Mouse (Mus musculus) heart, postnatal 4 days (tissue): ENCODE measurements at regions not wholly inside any gene's neighbourhood (a gene's known extent, or its start where the extent isn't known, plus 50 kb on each side); places are given as distances from the start of the nearest gene placed in this dataset.
"Not testable (repeated sequence)": the region's sequence is repeated elsewhere in the genome, so short reads cannot be mapped to it uniquely, and the experiment has no call there.

Experiments
- DNase-seq: peaks from one replicate; pipeline ENCODE4 v3.0.0; 2021

DNA sequence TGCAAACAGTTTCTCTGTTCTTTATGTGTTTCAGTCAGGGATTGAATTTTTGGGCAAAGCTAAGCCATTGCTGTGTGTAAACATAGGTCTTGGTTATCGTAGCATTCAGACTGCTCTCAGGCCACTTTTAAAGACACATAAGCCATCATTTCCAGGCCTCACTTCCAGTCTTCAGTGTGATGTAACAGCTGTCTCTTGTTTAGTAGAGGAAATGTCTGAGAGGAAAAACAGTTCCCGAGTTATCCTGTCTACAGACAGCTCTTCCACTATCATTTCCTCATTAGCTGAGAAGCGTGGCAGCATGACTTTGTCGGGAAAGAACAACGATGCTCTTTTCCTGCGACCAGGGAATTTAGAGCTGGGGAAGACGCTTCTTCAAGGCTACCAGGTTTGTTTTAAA, 196.9 kb downstream of the Fam198b start:
- no peak for DNase-seq

DNA sequence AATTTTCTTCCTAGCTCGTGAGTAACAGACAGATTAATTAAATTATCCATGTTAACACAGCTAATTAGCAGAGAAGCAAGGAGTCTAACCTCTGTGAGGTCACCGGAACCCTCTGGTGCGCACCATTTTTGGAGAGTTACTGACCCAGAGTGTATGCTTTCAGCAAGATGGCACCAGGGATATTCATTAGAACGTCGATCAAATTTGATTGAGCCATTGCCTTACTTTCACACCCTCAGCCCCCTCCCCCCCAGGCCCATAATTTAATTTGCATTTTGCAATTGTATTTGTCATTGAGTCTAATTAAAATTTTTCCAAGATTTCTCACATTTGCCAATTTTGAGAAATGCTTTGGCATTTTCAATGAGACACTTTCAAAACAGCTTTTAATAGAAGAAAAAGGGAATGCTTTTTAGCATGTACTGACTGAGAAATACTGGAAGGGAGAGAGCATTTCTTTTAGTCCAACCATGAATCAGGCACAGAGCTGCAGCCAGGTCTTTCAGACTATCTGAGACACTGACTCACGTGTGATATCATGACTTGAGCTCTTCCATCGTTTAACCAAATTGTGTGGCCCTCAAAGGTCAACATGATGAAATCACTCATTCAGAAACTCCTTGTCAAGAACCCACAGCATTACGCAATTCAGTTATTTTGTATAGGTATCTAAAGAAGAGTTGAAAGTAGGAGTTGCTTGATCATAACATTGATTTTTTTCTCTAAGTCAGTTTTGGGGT, 198.6 kb downstream of the Fam198b start:
- no peak for DNase-seq

DNA sequence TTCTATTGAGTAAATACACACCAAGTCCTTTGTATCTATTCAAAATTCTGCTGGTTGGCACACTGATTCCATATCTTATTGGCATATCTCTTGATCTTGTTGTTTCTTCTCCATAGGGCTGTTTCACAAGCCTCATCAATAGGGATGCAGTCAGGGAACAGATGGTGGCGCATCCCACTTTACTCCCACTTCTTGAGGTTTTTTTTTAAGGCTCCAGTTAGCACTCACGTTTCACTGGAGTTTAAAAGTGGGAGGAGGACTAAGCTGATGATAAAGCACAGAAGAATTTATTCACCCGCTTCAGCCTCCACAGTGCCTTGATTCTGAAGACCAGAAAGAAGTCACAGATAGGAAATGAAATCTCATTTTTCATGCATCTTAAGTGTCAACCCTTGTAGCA, 199.8 kb downstream of the Fam198b start:
- no peak for DNase-seq

DNA sequence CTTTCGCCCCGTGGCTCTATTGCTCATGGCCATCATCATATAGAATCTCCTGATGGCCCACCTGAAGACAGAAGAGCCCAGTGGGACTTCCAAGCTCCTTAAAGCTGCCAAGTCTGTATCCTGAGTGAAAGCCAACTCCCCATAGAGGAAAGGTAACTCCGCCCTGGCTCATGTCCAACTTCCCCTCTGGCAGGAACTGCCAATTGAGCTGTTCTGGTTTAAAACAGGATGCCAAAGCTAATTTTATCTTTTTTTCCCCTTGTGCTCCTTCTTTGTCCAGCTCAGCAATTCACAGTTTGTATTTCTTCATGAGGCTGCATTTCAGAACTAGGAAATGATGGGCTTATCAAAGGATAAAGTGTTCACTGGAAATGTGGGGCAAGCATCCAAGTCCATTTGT, 215.3 kb downstream of the Fam198b start:
- DNase-seq, result peak; percentile 42

DNA sequence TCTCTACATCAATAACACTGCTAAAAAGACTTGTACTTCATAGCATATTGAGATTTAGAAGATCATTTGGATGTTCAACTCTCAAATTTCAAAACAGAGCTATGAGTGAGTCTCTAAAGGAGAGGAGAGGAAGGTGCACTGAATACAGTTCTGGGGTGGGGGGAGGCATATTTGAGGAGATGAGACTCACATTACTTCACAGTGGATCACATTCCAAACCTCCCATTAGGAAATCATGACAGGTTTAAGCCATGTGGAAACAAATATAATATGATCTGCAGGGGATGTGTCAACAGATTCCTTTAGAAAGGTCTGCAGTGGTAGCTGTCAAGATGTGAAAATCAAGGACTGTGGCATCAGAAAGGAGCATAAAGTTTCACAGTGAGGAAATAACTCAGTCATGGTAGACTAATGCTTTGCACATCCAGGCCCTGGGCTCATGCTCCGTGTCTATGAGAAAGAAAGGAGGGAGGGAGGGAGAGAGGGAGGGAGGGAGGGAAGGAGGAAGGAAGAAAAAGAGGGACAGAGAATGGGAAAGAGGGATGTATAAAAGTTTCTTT, 235.9 kb downstream of the Fam198b start:
- no peak for DNase-seq

DNA sequence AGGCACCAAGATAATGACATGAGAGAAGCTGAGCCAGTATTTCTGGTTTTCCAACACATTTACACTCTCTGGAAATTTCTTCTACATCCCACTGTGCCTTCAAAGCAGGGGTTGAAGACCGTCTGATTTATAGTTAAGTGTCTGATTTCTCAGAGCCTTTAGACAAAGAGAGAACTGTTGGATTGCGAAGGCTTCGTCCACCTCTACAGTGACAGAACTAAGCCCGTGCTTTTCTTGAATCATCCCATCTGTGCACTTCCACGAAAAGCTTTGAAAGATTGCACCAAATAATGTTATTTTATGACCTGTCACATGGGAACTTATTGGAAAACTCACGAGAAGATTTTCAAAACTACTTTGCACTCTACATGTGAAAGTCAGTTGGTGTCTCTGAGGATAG, 239.3 kb downstream of the Fam198b start:
- DNase-seq, result no peak

DNA sequence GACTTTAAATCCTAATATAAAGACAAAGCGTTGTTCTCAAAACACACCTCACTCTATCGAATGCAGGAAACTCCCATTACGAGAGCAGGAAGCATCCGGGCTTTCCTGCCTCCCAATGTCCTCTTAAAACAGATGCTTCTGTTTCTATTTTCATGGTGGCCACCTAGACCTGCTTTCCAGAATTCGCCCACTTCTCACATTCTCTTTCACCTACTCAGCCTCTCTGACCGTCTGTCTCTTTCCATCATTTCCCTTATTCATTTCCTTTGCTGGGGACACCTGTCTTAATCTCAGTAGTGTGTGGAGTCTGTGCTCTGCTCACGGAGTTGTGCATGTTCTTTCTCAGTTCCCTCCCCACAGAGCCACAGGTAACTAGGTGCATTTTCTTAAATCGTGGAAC, 240.3 kb downstream of the Fam198b start:
- DNase-seq, result no peak

DNA sequence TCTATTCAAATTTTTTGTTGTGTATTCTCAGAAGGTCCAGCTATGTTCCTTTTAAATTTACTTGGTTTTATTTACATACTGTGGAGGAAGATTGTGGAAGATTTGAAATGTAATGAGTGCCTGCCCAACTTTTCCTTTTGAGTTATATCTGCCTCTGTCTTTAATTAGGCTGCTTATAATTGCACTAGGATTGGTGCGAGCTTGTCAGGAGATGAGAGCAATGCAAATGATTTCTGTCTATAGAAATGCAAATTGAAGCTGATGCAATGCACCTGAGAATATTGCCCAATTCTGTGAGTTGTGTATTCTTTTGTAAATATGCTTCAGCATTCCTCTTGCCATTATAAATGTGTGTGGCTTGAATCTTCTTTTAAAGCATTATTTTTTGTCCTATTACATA, 257.4 kb downstream of the Fam198b start:
- DNase-seq, result no peak

DNA sequence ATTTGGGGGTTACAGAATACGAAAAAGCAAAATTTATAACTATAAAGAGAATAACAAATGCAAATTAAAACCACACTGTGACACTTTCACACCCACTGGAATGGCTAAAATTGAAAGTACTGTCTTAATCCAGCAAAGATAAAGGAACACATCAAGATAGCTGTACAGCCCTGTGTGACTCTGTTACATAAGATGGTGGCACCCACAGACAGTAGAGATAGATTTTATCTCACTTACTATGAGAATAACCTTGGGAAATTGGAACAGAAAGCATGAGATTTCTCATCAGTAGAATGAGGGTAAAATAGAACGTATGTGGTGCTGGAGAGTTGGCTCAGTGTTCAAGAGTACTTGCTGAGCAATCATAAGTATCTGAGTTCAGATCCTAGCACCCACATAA, 276.1 kb downstream of the Fam198b start:
- DNase-seq, result no peak

DNA sequence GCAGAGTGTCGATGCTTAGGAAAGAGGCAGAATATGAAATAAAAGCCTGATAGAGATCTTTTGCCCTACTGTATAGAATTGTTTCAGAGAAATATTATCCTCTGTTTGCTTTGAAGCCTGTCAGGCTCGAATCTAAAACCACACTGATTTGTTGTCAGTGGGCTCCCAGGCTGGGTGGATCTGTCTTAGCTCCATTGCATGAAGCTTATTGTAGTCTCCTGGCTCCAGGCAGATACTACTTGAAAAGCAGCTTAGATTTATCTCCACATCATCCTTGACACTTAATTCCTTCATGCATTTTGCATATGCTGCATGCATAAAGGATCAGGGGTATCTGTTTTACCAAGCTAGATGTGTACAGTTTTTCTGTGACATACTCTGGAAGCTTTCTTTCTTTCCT, 297.4 kb downstream of the Fam198b start:
- DNase-seq, result no peak

DNA sequence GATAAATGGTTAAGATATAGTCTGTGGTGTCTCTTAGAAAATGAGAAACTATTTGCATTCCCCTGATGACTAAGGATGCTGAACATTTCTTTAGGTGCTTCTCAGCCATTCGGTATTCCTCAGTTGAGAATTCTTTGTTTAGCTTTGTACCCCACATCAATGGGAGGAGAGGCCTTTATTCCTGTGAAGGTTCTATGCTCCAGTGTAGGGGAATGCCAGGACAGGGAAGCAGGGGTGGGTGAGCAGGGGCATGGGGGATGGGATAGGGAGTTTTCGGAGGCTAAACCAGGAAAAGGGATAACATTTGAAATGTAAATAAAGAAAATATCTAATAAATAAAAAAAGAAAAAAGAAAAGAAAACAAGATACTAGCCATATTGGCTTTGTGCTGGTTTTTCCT, 297.8 kb downstream of the Fam198b start:
- DNase-seq, result not testable (repeated sequence)

DNA sequence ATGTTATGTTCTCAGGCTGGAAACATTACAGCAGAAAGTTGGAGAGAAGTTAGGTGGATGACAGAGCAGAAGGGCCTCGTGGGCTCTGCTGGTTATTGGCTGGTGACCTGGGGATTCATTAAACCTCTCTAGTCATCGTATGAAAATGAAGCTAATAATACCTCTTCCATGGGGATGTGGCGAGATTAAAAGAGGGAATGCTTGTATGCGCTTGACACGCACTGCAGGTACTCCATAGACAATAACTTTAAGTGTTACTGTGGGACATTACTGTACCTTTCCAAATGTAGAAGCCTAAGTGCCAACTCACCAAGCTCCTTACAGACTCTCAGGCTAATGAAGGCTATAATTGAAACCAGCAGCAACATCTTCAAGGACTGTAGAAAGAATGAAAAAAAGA, 303.1 kb downstream of the Fam198b start:
- no peak for DNase-seq

DNA sequence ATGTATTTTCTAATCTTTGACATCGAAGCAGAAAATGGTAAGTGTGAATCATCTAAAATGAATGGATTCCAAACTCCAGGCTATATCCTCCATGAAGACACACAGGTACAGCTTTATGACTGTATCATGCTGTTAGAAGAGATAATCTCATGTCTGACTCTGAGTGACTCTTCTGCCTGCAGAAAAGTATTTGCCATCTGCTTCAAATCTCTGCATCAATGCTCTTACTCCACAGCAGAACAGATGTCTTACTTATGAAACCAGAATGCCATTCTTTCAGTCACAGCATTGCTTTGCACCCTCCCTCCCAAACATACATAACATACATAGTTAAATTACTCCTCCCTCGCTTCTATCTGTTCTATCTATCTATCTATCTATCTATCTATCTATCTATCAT, 316.6 kb downstream of the Fam198b start:
- DNase-seq, result no peak

DNA sequence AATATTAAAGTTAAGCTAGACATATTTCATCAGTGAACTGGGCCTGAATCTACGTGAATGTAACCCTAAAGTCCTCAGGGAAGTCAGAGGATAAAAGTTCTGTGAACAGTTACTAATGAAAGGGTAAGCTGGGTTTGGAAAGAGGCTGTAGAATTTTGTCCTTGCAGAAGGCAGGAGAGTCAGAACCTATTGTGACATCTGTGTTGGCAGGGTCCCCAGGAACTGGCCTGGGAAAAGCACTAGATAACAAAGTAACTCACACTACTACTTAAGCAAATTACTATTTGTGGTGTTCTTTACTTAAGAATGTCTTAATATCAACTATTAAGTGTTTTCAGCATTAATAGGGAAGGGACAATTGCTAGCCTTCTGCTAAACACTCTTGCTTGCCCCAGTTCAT, 320.5 kb downstream of the Fam198b start:
- DNase-seq, result no peak

DNA sequence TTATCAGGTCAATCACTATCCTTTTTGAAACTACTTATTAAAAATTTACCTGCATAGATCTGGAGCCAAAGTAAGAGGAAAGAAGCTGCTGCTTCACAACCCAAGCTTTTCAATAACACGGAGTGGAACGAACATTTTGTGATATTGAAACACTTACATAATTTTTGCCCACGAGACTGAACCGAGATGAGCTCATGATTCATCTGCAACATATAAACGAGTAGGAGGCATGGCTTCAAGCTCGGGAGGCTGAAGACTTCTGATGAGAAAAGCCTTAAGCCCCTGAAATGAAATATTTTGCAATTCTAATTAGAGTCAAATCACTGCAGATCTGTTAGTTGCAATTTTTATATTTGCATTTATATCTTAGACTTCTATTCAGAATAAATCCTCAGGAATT, 321.0 kb downstream of the Fam198b start:
- DNase-seq, result no peak

DNA sequence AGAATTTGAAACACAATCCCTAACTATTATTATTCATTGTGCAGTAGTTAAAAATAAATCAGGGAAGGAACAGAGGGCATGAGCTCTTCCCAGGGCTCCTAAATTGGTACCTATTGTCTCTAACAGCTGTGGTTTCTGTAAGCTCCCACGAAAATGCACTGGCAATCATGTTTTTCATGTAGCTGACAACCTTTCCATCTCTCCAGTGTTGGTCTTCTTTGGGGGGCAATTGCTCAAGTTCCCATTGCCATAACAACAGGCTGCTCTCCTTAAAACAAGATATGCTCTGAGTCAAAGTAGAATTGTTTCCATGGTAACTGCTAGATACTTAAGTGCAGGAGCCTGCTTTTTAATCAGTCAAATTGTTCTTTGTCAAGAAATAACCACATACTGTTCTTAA, 322.7 kb downstream of the Fam198b start:
- DNase-seq, result no peak

DNA sequence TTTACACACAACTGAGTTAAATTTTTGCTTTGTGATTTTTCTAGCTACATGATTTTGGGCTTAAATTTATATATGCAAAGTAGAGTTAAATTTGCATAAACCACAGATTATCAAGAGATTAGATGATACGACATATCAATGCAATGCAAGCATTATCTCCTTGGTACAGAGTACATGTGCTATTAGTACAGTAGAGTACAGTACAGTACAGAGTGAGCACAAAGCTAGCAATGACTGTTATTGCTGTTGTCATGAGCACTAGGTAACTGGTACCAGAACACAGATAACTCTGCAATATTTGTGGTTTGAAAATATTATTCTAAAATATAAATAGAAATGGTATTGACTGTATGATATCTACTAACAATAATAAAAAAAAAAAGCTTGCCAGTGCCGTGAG, 323.7 kb downstream of the Fam198b start:
- no peak for DNase-seq

DNA sequence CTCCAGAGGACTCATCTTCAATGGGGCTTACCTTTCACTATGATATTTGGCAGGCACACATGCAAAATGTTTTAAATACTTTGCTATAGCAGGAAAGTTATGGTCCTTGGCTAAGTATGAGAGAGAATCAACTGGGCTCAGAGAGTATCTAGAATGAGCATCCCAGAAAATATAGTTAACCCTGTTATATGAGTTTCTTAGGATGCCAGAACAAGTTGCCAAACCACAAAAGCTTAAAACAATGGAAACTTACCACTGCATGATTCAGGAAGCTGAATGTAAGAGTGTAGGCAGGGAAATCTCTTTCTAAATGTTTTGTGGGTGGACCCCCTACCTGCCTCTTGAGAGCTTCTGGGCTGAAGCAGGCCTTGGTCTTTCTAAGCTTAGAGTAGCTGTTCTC, 325.3 kb downstream of the Fam198b start:
- DNase-seq, result no peak

DNA sequence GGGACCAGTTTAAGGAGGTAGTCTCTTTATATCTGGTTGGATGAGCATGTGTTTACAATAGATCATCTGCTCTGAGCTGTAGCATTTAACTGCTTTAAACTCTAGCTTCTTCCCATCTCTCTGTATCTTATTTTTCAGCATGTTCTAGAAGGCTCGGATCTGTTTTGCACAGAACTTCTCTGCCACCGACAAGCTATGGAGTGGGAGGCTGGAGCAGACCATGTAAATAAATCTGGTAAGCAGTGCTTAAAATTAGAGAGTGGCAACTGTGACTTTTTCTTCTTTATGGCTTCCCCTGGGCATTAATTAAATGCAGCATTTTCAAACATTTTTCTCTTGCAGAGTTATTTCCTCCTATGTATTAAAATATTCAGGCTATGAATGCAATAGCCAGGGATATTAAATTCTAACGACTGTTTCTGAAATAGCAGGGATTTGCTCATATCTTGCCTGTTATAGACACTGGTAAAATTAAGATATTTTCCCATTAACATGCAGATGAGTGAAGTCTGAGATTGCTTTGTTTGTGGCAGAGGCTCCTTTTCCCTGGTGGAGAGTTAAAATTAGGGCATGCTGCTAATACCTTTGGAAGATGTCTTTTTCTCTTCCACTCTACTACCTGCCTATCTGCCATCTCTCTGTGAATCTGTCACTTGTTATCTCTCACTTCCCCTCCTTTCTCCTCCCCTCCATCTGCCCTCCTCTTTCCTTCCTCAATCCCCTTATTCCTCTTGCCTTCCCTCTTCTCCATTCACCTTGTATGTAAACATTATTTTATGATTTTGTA, 327.2 kb downstream of the Fam198b start:
- no peak for DNase-seq

DNA sequence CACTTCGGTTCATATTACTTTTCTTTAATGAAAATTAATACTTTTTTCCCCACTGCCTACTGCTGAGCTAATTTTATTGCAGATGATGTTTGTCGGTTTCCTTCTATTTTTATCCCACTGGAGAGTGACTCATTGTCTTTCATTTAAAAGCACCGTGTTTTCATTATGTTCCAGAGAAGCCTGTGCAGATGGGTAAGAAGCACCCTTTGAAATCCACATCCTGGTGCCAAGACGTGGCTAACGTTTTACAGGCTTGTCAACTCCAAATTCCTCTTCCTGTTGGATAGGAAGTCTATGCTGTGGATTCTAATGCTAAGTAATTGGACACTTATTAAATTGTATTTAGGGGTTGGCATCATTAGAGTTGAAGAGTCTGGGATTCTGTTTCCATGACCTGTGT, 364.3 kb downstream of the Fam198b start:
- no peak for DNase-seq

DNA sequence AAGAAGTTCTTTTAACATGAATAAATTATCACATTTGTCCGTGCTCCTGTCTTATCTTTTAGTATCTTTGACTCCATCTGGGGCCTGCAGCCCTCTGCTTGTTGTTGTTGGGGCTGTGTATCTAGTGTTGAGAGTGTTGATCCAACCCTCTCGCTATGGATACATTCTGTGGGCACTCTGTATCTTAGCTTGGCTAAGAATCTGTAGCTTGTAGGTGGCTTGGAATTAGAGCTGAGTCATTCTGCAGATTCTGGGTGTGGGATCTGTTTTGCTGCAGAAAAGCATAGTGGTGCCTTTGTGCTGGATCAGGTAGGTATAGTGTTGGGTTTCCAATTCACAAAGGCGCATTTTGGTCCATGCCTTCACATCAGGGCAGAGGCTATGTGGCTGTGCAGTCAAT, 365.6 kb downstream of the Fam198b start:
- no peak for DNase-seq

DNA sequence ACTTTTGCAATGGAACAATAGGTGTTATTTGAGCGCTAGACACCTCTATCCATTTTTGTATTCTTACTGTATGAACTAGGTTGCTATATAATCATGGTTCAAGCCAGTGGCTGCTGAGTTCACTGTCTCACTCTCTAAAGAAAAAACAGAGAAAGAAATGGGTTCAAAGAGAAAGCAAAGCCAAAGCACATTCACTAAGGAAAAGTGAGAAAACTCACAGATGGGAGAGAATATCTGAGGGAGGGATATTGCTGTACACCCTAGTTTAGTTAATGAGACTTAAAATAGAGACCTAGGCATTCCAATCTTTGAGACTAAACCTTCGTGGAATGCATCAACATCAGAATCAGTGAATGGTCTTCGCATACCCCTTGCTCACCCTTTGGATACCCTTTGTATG, 371.0 kb downstream of the Fam198b start:
- DNase-seq, result no peak

DNA sequence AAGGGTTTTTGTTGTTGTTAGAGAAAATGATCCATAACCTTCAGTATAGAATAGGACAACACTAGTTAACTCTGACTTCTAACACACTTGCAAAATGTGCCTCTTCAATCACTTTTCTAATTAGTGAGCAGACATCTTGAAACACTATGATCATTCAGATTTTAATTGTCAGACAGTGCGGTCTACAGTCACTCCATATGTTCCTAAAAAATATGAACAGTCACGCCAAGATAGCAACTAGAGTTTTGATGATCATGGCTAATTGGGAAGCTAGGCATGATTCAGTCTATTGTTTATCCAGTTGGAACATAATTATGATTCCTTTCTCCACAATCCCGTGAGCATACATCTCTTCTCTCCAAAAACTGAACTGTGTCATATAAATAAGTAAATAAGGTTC, 372.1 kb downstream of the Fam198b start:
- DNase-seq, result no peak

DNA sequence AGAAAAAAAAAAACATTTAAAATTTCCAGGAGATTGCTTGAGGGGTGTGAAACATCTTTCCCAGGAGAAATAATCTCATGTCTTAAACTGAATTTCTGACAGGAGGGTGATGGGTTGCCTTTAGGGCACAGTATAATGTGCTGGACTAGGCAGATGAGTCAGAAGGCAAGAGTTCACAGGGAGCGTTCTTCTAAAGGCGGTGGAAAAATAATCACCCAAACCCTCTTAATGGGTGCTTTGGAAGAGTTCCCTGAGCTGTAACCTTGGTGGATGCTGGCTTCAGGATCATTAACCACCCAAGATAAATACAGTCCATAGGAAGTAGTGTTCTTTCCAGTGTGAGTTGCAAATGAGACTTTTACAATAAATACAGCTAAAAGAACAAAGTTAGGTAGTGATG, 378.8 kb downstream of the Fam198b start:
- no peak for DNase-seq
